Mouse (Mus musculus) liver, embryonic 15.5 days (tissue): ENCODE measurements around the gene Nol6. TPM values are rescaled to one million over a fixed set of nuclear protein-coding genes. Genes with fewer than 3 reads are reported as not detected.

Experiments used
- ATAC-seq: fragments of 200-750 bp; cut with Nextera tagmentation; 2 replicates; pipeline ENCODE4 v1.8.0; 2017; ENCODE audit warnings: moderate number of reproducible peaks, mild to moderate bottlenecking, moderate library complexity; ENCODE audit not compliant: insufficient read depth
- H3K27ac ChIP-seq: fragments of 300-500 bp; sonication (generic); replicated peaks from 2 replicates; pipeline ENCODE4 v1.5.1; 2015; ENCODE audit warnings: mild to moderate bottlenecking, inconsistent platforms
- H3K27me3 ChIP-seq: fragments of 300-500 bp; sonication (generic); 2 replicates; pipeline ENCODE4 v1.6.1; 2015; ENCODE audit warnings: mild to moderate bottlenecking, inconsistent platforms
- H3K36me3 ChIP-seq: fragments of 300-500 bp; sonication (generic); replicated peaks from 2 replicates; pipeline ENCODE4 v1.6.1; 2015; ENCODE audit warnings: moderate library complexity, mild to moderate bottlenecking, inconsistent platforms
- H3K4me1 ChIP-seq: fragments of 300-500 bp; sonication (generic); replicated peaks from 2 replicates; pipeline ENCODE4 v1.6.1; 2015; ENCODE audit warnings: inconsistent platforms
- H3K4me2 ChIP-seq: fragments of 300-500 bp; sonication (generic); 2 replicates; pipeline ENCODE4 v1.6.1; 2015; ENCODE audit warnings: moderate library complexity, mild to moderate bottlenecking, inconsistent platforms
- H3K4me3 ChIP-seq: fragments of 300-500 bp; sonication (generic); replicated peaks from 2 replicates; pipeline ENCODE4 v1.5.1; 2015; ENCODE audit warnings: mild to moderate bottlenecking, inconsistent platforms
- H3K9ac ChIP-seq: fragments of 300-500 bp; sonication (generic); 2 replicates; pipeline ENCODE4 v1.6.1; 2015; ENCODE audit warnings: moderate library complexity, mild to moderate bottlenecking, inconsistent platforms
- H3K9me3 ChIP-seq: fragments of 300-500 bp; sonication (generic); replicated peaks from 2 replicates; pipeline ENCODE4 v1.6.1; 2016; ENCODE audit warnings: inconsistent platforms
- WGBS: fragments of 180-500 bp; shearing (Covaris S2); methylation state at CpG from one replicate; pipeline ENCODE4 v1.1.7; 2015; ENCODE audit warnings: mixed read lengths; ENCODE audit not compliant: insufficient replicate concordance; 5-methylcytosine and 5-hydroxymethylcytosine counted together
- polyA plus RNA-seq: library from polyadenylated mRNA; unstranded; fragments of >200 nt; fragmentation: Nextera tagmentation; extraction: Ambion mirVana; gene quantifications from 2 replicates; pipeline ENCODE4 v1.2.1, GENCODE M21; 2015

Gene Nol6
- polyA plus RNA-seq, 1 experiment from 2014 or later, result 9.2 TPM

GRCm38 (mm10) chr4:41140174-41140875 lies 16.1 kb upstream of the Nol6 start:
- no peaks in the 10 kb centered on the region for H3K27me3 ChIP-seq
- H3K9me3 ChIP-seq, result no peaks in the 10 kb centered on the region
- no peak overlapping the region for H3K4me2 ChIP-seq
- no peak overlapping the region for H3K9ac ChIP-seq
- H3K27ac ChIP-seq, result no peak overlapping the region
- peaks cover 46% of the 10 kb centered on the region for H3K36me3 ChIP-seq
- 83% methylated on average over 6 of the region's 6 CpGs for WGBS
- no peak for ATAC-seq
- H3K4me3 ChIP-seq, result no peak overlapping the region
- H3K4me1 ChIP-seq, result peaks cover 36% of the 10 kb centered on the region

DNA sequence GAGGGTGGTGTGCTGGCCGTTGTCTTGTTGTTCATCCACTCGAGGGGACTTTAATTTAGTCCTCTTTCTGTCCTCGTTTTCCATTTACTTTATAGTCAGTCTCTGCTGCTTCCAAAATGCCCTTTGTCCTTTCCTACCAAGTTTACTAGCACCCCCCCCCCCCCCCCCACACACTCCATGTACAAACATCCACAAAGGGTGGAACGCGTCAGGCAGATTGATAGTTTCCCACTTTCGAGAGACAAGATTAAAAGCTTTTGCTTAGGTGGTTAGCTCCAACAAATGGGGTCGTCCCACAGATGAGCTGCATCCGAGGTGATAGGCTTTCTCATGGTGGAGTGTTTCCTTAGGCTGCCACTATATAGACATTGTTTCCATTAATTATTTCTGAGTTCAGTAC lies 12.6 kb upstream of the Nol6 start:
- Histone ChIP-seq H3K27ac (peak overlapping the region; percentile 97), H3K27me3 (no peaks in the 10 kb centered on the region), H3K4me2 (peak overlapping the region; percentile 80), H3K9me3 (no peaks in the 10 kb centered on the region), H3K36me3 (peaks cover 31% of the 10 kb centered on the region), H3K9ac (peak overlapping the region; percentile 100), H3K4me1 (peaks cover 55% of the 10 kb centered on the region), H3K4me3 (peak overlapping the region; percentile 90)
- under 1% methylated on average over 8 of the region's 8 CpGs for WGBS
- ATAC-seq, result no peak

GRCm38 (mm10) chr4:41136454-41136805 lies 12.2 kb upstream of the Nol6 start:
- Histone ChIP-seq H3K36me3 (peaks cover 31% of the 10 kb centered on the region), H3K4me3 (peak overlapping the region; percentile 90), H3K9me3 (no peaks in the 10 kb centered on the region), H3K9ac (peak overlapping the region; percentile 100), H3K27me3 (no peaks in the 10 kb centered on the region), H3K4me2 (peak overlapping the region; percentile 80), H3K27ac (peak overlapping the region; percentile 97), H3K4me1 (peaks cover 59% of the 10 kb centered on the region)
- WGBS, result 0% methylated on average over 4 of the region's 4 CpGs
- peak; percentile 7 for ATAC-seq

- H3K27ac ChIP-seq, result peak within 1 kb of the TSS; percentile 97
- under 1% methylated on average over 58 of the region's 65 CpGs for WGBS
- H3K4me2 ChIP-seq, result peak within 1 kb of the TSS; percentile 80
- no peaks in the 10 kb centered on the region for H3K27me3 ChIP-seq
- no peaks in the 10 kb centered on the region for H3K9me3 ChIP-seq
- H3K4me1 ChIP-seq, result peaks cover 59% of the 10 kb centered on the region
- peak within 1 kb of the TSS; percentile 100 for H3K9ac ChIP-seq
- peak within 1 kb of the TSS; percentile 90 for H3K4me3 ChIP-seq
- ATAC-seq, result peak; percentile 72
- peaks cover 25% of the 10 kb centered on the region for H3K36me3 ChIP-seq
These were observed 11.6 kb upstream of the Nol6 start, which contains the start of gene Ube2r2 for GRCm38 (mm10) chr4:41135711-41136453. Gene Ube2r2 (plus strand): TSS chr4:41135743.

- Histone ChIP-seq H3K27ac (peak overlapping the region; percentile 97), H3K4me1 (peaks cover 60% of the 10 kb centered on the region), H3K27me3 (no peaks in the 10 kb centered on the region), H3K4me3 (peak overlapping the region; percentile 90), H3K4me2 (peak overlapping the region; percentile 80), H3K9ac (peak overlapping the region; percentile 100), H3K36me3 (peaks cover 19% of the 10 kb centered on the region), H3K9me3 (no peaks in the 10 kb centered on the region)
- ATAC-seq, result peak; percentile 83
- 2% methylated on average over 43 of the region's 70 CpGs for WGBS
These were observed 10.9 kb upstream of the Nol6 start for GRCm38 (mm10) chr4:41134935-41135710.

DNA sequence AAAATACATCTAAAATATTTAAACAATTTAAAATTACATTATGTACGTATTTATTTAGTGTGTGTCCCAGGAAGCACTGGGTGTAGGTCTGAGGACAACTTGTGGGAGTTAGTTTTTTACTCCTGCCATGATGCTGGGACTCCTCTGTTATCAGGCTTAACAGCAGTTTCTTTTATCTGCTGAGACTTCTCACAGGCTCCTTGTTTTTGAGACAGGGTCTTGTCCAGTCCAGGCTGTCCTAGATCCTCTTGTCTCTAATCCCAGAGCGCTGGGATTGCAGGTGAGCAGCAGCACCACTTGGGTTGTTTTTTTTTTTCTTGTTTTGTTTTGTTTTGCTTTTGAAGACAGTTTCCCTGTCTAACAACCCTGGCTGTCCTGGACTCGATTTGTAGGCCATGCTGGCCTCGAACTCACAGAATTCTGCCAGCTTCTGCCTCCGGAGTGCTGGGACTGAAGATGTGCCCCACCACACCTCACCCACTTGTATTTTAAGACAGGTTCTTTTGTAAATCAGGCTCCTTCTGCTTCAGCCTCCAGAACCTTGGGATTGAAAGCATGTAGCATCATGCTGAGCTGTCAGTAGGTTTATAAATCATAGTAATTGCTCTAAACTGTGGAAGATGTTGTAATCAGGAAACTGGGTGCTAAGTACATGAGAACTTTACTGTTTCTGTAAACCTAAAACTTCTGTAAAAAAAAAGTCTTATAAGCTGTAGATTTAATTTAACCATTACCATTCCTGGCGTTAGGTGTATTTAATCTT lies 9.5 kb upstream of the Nol6 start:
- H3K4me1 ChIP-seq, result peaks cover 62% of the 10 kb centered on the region
- H3K4me2 ChIP-seq, result peak overlapping the region; percentile 42
- peak overlapping the region; percentile 9 for H3K4me3 ChIP-seq
- peaks cover 6% of the 10 kb centered on the region; the same call in 1 of the 2 replicates for H3K36me3 ChIP-seq
- peak overlapping the region; percentile 16 for H3K9ac ChIP-seq
- no peak for ATAC-seq
- H3K27ac ChIP-seq, result peak overlapping the region; percentile 97
- H3K9me3 ChIP-seq, result no peaks in the 10 kb centered on the region
- 49% methylated on average over 6 of the region's 6 CpGs for WGBS
- H3K27me3 ChIP-seq, result no peaks in the 10 kb centered on the region

GRCm38 (mm10) chr4:41132471-41132870 lies 8.2 kb upstream of the Nol6 start:
- Histone ChIP-seq H3K4me1 (peaks cover 54% of the 10 kb centered on the region), H3K27ac (peak overlapping the region; percentile 97), H3K9ac (no peak overlapping the region), H3K9me3 (no peaks in the 10 kb centered on the region), H3K27me3 (no peaks in the 10 kb centered on the region), H3K4me3 (no peak overlapping the region), H3K4me2 (0 out of 2 replicates have a peak overlapping the region, but pooled peaks have one; percentile 1), H3K36me3 (no peaks in the 10 kb centered on the region)
- WGBS, result 46% methylated on average over 6 of the region's 6 CpGs
- ATAC-seq, result no peak

DNA sequence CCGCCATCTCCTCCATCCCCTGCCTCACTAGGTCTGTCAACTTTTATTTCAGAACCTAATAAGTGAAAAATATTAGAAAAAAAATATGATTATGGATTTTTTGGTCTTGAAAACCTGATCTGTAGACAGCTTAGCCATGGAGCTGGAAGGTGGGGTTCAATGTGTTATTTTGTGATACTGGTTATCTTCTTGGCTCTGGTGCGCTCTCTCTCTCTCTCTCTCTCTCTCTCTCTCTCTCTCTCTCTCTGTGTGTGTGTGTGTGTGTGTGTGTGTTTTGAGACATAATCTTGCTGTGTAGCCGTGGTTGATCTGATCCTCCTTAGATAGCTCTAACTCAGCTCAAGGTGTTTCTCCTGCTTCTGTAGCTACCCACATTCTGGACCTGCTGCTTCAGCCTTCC lies 5.6 kb upstream of the Nol6 start:
- H3K36me3 ChIP-seq, result no peaks in the 10 kb centered on the region
- no peaks in the 10 kb centered on the region for H3K9me3 ChIP-seq
- 0 out of 2 replicates have a peak overlapping the region, but pooled peaks have one; percentile 7 for H3K4me3 ChIP-seq
- H3K4me2 ChIP-seq, result peak overlapping the region; percentile 57
- peaks cover 53% of the 10 kb centered on the region for H3K4me1 ChIP-seq
- peak overlapping the region; percentile 97 for H3K27ac ChIP-seq
- 38% methylated on average over 3 of the region's 3 CpGs for WGBS
- H3K27me3 ChIP-seq, result 0 out of 2 replicates have a peak, but pooled peaks cover 3% of the 10 kb centered on the region
- peak; percentile 92 for ATAC-seq
- H3K9ac ChIP-seq, result peak overlapping the region; percentile 26

- 0% methylated on average over 2 of the region's 2 CpGs for WGBS
- Histone ChIP-seq H3K36me3 (no peaks in the 10 kb centered on the region), H3K9ac (peak overlapping the region; percentile 25), H3K27ac (peak overlapping the region; percentile 97), H3K4me2 (peak overlapping the region; percentile 57), H3K4me3 (0 out of 2 replicates have a peak overlapping the region, but pooled peaks have one; percentile 7), H3K9me3 (no peaks in the 10 kb centered on the region), H3K27me3 (0 out of 2 replicates have a peak, but pooled peaks cover 3% of the 10 kb centered on the region), H3K4me1 (peaks cover 49% of the 10 kb centered on the region)
- peak; percentile 84 for ATAC-seq
These were observed 5.2 kb upstream of the Nol6 start for GRCm38 (mm10) chr4:41129406-41129805.

- no peak overlapping the region for H3K9ac ChIP-seq
- 67% methylated on average over 11 of the region's 11 CpGs for WGBS
- no peak overlapping the region for H3K4me3 ChIP-seq
- no peak overlapping the region for H3K27ac ChIP-seq
- peaks cover 11% of the 10 kb centered on the region for H3K4me1 ChIP-seq
- 0 out of 2 replicates have a peak, but pooled peaks have one; percentile 23 for ATAC-seq
- no peaks in the 10 kb centered on the region for H3K27me3 ChIP-seq
- H3K9me3 ChIP-seq, result no peaks in the 10 kb centered on the region
- H3K4me2 ChIP-seq, result no peak overlapping the region
- H3K36me3 ChIP-seq, result peaks cover 68% of the 10 kb centered on the region
These were observed 5.5 kb downstream of the Nol6 start for GRCm38 (mm10) chr4:41118706-41119292.
